Mouse (Mus musculus) monocyte, adult 5-6 weeks (primary cell): Measurements from ENCODE around the gene Cenpp. TPM values are rescaled to one million over a fixed set of nuclear protein-coding genes. Genes with fewer than 3 reads are reported as not detected.

Experiments
- ATAC-seq: fragments of 153-309, 156-312 bp; replicated peaks from 2 replicates; pipeline ENCODE4 v1.8.0; 2017; ENCODE audit warnings: mild to moderate bottlenecking; ENCODE audit not compliant: low TSS enrichment, insufficient number of reproducible peaks, severe bottlenecking, poor library complexity, low FRiP score
- total RNA-seq: library from RNA; stranded (forward); fragments of 200-1000, 200-491, 200-594 nt; gene quantifications from 3 replicates; pipeline ENCODE4 v1.2.3, GENCODE M21; 2017

Cenpp gene
- total RNA-seq, 1 experiment from 2014 or later = 4.6 TPM

GRCm38 (mm10) chr13:49421606-49421917, 231.0 kb downstream of the Cenpp start:
- 0 out of 2 replicates have a peak, but pooled peaks have one; percentile 24 for ATAC-seq

GRCm38 (mm10) chr13:49420754-49421605, 231.6 kb downstream of the Cenpp start, which contains the start of gene Ippk:
Ippk (plus strand) TSS chr13:49421249.
- peak; percentile 98 for ATAC-seq

Other genes with a start within 250 kb of the Cenpp start
- 5.0 to 8.4 TPM (median 7.5 TPM) in 3 replicates for gene Ippk, start 231.5 kb downstream of the Cenpp start, total RNA-seq
- 1.9 to 2.1 TPM (median 2.0 TPM) in 3 replicates for gene Tes3-ps, start 159.5 kb downstream of the Cenpp start, total RNA-seq
- gene Ecm2, start 148.0 kb downstream of the Cenpp start, total RNA-seq = 0.21 TPM in 1 of 3 replicates, not detected in the others
- not detected in 3 replicates for gene Aspn, start 108.3 kb downstream of the Cenpp start, total RNA-seq
- not detected in 3 replicates for gene Omd, start 70.3 kb downstream of the Cenpp start, total RNA-seq
- gene Ogn, start 44.7 kb downstream of the Cenpp start, total RNA-seq = not detected in 3 replicates
- gene Nol8, start 293 bp upstream of the Cenpp start, total RNA-seq = 35.4 to 43.9 TPM (median 37.5 TPM) in 3 replicates
- 22.2 to 34.1 TPM (median 22.9 TPM) in 3 replicates for gene Iars, start 29.3 kb upstream of the Cenpp start, total RNA-seq
- not detected in 3 replicates for gene Gm30302, start 146.2 kb upstream of the Cenpp start, total RNA-seq